Mouse (Mus musculus) layer of hippocampus, postnatal 10 days (tissue): ENCODE measurements around the gene Qprt. TPM values are rescaled to one million over a fixed set of nuclear protein-coding genes. Genes with fewer than 3 reads are reported as not detected.

Source experiments
- DNase-seq, 2 experiments: peaks; one replicate each; pipeline ENCODE4 v3.0.0; 2021; ENCODE audit warnings: low spot score in 2 of 2
- total RNA-seq, 2 experiments: library from RNA; stranded (reverse); gene quantifications; 2 replicates each; pipeline ENCODE4 v1.2.3; 2021

Qprt gene
- total RNA-seq, 2 experiments from 2014 or later: 0.20 to 0.57 TPM

- no peak for DNase-seq
These were observed 12.9 kb upstream of the Qprt start for GRCm38 (mm10) chr7:127134821-127135447.

GRCm38 (mm10) chr7:127133125-127133524 is 11.1 kb upstream of the Qprt start:
- DNase-seq: no peak

GRCm38 (mm10) chr7:127129638-127130037 is 7.6 kb upstream of the Qprt start:
- peak; percentile 46 to 50 for DNase-seq

- no peak for DNase-seq
These were observed 740 bp downstream of the Qprt start for GRCm38 (mm10) chr7:127121061-127121910.

- no peak for DNase-seq
These were observed 3.2 kb downstream of the Qprt start for GRCm38 (mm10) chr7:127118671-127119445.

- no peak for DNase-seq
These were observed 4.1 kb downstream of the Qprt start for GRCm38 (mm10) chr7:127117948-127118347.

- peak; percentile 46 to 48 for DNase-seq
These were observed 5.6 kb downstream of the Qprt start for GRCm38 (mm10) chr7:127116331-127116935.

- no peak for DNase-seq
These were observed 7.1 kb downstream of the Qprt start for GRCm38 (mm10) chr7:127114920-127115319.

GRCm38 (mm10) chr7:127113614-127114259 is 8.3 kb downstream of the Qprt start:
- no peak for DNase-seq

GRCm38 (mm10) chr7:127112921-127113597 is 9.0 kb downstream of the Qprt start:
- DNase-seq: no peak

- DNase-seq: no peak
These were observed 9.7 kb downstream of the Qprt start for GRCm38 (mm10) chr7:127112251-127112841.

- peak; percentile 54 to 60 for DNase-seq
These were observed 10.6 kb downstream of the Qprt start for GRCm38 (mm10) chr7:127111461-127111860.

- peak; percentile 88 to 89 for DNase-seq
These were observed 11.6 kb downstream of the Qprt start for GRCm38 (mm10) chr7:127110239-127111007.

- no peak for DNase-seq
These were observed 16.5 kb downstream of the Qprt start for GRCm38 (mm10) chr7:127105551-127105950.

GRCm38 (mm10) chr7:127104560-127105332 is 17.3 kb downstream of the Qprt start:
- peak; percentile 79 to 83 for DNase-seq

- DNase-seq: no peak
These were observed 18.1 kb downstream of the Qprt start for GRCm38 (mm10) chr7:127103960-127104359.

GRCm38 (mm10) chr7:127102148-127102547 is 19.9 kb downstream of the Qprt start:
- DNase-seq: no peak

GRCm38 (mm10) chr7:127101451-127102016 is 20.5 kb downstream of the Qprt start:
- DNase-seq: no peak
